Mouse (Mus musculus) kidney, adult 8-10 months (tissue): ENCODE results near the gene Bhlha15.

Experiments
- DNase-seq, 2 experiments: peaks; one replicate each; pipeline ENCODE4 v3.0.0; 2022

The Bhlha15 gene

DNA sequence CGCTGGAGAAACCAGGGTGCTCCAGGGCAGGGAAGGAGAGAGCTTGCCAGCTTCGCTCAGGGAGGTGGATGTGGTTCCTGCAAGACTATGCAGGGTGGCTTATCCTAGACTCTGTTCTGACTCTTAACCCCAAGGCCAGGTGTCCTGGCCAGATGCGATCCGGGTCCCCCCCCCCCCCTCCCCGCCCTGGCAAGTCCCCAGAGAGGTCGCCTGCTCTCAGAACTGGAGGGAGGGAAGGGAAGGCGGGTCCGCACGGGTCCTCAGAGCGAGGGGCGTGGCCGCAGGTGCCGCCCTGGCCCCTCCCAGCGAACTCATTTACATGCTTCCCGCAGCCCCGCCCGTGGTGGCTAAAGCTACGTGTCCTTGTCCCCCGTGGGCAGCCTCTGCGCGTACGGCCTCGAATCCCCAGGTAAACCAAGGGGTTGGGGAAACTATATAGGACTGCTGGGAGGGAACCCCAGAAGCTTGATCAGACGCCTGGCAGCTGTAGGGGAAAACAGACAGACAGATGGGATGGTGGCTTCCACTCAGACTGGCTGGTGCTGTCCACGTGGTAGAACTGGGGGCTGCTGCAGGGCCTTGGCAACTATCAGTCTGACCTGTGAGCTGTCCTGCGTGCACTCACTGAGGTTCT, at the start of gene Bhlha15:
Gene Bhlha15, plus strand, starts transcription at position 337 of the 634 bp plus-strand sequence.
- peak; percentile 67 to 72 for DNase-seq

DNA sequence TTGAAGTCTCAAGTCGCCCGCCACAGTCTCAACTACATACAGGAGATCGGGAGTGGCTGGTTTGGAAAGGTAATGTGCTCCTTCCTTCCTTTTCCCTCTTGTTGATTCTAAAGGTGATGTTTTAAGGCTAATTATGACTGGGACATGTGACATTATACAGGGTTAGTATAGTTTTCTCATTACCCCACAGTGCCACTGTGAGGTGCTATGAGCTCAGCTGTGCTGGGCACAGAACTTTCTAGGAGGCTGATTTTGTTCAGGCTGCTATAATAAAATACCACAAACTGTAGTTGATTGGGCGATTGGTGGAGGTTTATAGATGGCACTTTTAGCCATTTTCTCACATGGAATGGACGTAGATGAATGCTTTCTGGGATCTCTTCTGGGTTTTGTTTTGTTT, 46.6 kb upstream of the Bhlha15 start:
- DNase-seq = no peak

DNA sequence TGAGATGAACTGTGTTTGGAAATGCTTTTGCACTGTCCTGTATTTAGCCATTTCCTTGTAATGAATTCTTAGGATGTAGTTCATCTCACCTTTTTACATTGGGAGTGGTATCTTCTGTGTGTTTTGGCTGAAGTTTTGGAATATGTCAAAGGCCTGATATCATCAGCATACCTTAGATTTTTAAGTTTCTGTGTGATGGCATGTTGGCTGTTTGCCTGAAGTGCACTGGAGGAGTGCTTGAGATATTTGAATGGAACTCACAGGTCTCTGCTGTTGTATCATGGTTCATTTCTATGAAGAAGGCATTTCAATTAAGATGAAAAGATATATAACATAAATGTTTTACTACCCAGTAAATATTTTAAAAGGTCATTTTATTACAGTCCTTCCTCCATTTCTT, 43.2 kb upstream of the Bhlha15 start:
- no peak for DNase-seq

DNA sequence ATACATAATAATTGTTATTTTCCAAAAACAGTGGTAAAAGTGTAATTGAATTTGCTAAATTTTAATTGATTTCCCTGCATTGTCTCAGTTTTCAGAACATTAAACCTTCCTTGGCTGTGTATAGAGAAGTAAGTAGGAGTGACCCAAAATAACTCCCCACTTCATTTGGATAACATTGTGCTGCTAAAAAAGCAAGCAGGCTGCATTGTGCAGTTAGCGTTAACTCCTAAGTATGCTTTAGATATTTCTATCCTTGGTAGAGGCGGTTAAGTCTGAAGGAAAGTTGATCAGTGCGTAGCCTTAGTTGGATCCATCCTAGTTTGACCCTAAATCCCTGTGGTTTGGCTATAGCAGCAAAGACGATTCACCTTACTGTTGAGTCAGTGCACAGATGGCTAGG, 40.6 kb upstream of the Bhlha15 start:
- no peak for DNase-seq

DNA sequence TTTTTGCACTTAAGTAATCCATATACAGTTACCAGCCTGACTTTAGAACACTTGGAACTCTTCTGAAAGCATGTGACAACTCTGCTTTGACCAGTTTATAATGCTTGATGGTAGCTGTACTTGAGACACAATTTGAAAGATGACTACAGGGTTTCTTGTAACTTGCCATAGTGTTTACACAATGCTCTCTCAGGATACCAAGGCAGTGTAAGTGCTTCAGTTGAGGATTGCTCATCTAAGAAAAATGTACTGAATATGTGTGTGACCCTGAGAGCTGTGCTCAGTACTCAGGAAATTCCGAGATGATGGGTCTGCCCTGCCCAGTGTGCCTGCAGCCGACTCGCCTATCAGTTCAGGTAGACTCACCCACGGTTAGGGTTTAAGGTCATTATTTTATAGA, 38.8 kb upstream of the Bhlha15 start:
- no peak for DNase-seq

DNA sequence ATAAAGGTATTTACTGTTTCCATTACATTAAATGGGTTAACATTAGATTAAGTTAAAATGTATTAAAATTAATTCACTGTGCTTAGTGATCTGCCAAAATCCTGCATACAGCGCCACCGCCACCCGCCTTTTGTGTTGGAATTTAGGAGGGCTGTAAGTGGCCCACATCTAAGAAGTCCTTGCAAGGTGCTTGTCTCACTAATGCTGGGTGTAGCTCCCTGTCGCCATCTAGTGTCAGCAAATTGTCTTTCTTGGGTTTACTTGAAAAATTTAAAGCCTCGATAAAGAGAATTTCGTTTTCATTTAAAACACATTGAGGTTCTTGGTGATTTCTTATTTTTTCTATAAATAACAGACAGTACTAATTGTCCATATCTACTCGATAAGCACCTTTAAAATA, 35.6 kb upstream of the Bhlha15 start:
- DNase-seq = peak; percentile 57 to 73

DNA sequence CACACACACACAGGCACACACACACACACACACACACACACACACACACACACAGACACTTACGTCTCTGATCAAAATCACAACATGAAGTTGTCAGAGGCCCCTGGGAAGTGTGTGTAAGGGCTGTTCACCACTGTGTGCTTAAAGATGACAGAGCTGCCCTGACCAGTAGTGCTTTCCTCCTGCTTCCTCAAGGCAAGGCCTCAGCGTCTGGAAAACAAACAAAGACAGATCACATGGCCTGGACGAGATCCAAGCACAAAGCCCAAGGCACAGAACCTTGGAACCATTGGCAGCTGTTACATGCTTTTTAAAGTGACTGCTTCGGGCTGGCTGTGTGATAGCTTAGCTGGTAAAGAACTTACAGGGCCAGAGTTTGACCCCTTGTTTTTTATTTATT, 31.5 kb upstream of the Bhlha15 start:
- peak; percentile 93 for DNase-seq

DNA sequence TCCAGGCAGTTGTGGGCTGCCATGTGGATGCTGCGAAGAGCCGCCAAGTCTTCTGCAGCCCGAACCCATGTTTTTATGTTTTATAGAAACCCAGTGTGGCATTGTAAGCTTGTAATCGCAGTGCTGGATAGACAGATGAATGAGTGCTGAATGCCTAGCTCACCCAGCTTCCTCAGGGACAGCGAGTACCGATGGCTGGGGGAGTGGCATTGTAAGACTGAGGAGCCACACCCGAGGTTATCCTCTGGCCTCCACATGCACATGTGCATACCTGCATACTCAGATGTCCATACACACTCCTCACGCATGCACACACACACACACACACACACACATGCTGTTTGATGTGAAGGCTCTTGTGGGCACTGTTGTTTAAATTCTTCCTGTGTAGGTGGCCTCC, 30.9 kb upstream of the Bhlha15 start:
- no peak for DNase-seq

DNA sequence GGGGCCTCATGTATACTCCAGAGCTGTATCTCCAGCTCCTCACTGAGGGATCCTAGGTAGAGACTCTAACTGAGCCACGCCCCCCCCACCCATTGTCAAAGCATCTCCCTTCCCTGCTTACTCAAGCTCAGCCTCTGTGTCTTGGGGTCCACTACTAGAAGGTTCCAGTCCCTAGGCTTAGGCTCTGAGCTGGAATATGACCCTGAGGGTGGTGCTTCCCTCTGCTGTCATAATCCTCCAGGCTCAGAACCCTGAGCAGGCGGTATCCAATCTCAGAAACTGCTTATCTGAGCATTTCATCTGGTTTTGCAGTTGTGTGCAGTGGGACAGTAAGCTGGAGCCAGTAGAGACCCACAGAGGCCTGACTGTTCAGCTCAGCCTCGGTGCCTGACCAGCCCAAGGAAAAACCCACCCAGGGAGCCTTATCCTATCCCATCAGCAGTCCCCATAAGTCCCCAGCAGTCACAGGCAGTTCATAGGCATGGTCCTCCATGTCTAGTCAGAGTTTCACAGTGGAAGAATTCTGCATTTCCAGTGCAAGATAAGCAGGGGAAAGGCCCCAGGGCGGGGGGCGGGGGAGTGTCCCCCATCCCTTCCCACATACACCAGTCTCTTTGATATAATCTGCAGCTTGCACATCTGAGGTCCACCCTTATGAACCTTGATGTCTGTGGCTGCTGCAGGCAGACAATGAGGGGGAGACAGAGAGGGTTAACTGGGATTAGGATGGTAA, 27.8 kb upstream of the Bhlha15 start:
- DNase-seq = no peak

DNA sequence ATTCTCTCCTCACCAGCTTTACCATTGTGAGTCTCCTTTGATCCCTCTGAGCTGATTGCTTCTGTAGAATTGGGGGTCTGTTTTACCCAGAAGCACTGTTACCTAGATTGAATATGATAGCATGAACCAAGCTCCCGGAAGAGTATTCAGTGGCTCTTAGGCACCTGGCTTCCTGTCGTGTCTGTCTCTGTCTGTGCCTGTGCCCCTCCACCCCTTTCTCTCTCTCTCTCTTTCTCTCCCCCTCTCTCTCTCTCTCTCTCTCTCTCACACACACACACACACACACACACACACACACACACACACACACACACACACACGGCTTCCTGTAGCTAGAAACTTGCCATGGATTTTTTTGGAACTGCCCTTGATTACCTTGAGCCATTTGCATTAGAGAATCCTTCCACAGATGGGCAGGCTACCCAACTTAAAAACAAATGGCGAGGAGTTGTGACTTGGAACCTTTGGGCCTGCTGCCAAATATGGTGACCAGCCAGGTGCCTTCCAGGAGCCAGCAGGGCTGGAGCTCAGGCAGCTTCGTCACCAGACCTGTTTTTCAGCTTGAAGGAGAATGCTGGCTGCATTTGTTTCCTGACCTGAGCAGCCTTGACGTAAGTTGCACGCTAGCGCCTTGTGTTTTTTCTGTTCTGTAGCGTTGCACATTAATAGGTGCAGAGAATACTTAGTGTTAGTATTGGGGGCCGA, 27.1 kb upstream of the Bhlha15 start:
- peak; percentile 79 to 90 for DNase-seq

DNA sequence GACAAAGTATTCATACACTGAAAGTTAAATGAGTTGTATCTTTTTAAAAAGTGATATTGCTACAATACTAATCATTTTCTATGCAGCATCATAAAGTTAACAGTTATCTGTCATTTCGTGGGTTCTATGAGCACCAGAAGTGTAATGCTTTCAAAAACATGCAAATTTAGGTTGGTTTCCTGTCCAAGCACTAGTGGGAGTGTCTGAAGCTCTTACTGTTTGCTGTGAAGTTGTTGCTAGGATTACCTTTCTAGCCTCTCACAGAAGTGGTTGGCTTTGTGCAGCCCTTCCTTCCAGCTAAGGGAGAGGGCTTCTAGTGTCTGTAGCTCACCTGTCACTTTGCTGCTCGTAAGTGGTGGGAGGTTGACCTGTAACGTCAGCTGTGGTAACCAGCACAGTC, 24.3 kb upstream of the Bhlha15 start:
- DNase-seq = no peak

DNA sequence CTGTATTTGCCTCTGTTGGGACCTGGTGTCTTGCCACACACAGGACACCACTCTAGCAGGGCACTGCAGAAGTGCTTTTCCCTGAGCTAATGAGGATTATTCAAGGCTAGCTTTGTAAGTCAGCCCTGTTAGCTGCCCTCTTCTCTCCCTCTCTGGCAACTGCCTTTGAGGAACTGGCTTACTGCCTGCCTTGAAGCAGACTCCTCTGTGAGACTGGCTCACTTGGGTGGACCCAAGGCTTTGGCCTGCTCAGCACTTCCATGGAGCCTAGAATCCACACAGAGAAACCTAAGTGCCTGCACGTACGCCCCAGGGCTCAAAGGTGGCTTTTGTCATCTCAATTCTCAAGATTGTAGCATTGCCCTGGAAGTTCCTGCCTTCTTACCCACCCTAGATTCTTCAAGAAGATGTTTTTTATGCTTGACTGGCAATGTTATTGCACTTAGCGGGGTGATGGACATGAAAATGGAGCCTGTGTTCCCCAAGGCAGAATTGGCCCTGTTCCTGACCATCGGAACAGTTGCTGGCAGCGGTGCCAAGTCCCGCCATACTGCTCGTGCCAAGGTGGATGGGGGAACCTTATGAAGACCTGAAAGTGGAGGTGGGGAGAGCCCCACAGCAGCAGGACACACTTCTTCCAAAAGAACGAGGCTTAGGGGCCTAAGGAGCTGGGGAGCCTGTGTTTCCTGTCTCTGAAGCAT, 20.7 kb upstream of the Bhlha15 start:
- peak; percentile 43 to 44 for DNase-seq

DNA sequence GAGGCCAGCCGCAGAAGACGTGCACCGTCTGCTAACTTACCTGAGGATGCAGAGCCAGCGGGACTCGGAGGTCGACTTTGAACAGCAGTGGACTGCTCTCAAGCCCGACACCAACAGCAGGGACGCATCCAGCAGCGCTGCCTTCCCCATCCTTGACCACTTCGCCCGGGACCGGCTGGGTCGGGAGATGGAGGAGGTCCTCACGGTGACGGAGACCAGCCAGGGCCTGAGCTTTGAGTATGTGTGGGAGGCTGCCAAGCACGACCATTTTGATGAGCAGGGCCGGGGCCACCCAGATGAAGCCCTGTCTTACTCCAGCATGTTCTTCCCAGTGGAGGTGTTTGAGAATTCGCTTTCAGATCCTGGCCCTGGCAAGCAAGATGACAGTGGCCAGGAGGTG, 16.4 kb upstream of the Bhlha15 start:
- no peak for DNase-seq

DNA sequence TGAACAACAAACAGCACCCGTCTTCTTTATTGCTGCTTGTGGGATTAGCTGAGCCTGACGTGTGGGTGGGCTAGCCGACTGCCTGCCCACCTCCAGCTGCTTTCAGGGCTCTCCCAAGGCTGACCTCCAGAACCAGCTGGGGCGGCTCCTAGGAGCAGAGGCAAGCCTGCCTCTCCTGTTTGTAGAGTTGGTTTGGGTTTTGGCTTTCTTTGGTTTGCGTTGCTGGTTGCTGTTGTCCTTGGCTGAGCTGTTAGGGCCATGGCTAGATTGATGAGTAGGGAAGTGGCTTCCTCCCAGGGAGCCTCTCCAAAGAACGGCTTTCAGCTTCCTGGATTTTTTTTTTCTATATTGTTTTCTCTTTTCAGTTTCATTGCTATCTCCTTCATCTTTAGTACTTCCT, 11.9 kb upstream of the Bhlha15 start:
- no peak for DNase-seq

DNA sequence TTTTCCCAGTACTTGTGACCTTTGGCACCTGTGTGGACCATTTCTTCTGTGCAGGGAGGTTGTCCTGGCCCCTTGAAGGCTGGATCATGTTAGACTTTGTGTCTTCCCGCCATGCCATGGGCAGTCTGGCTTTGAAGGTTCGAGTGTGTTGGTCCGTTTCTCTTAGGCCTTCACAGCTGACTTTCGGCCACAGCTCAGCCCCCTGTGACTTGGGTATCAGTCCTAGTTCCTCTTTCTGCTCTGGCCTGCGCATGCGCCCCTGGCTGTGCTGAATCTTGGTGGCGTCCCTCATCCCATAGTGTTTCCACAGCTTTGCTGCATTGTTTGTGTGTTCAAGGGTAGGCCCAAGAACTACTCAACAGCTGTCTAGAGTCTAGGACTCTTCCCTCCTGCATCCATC, 8.8 kb upstream of the Bhlha15 start:
- no peak for DNase-seq

DNA sequence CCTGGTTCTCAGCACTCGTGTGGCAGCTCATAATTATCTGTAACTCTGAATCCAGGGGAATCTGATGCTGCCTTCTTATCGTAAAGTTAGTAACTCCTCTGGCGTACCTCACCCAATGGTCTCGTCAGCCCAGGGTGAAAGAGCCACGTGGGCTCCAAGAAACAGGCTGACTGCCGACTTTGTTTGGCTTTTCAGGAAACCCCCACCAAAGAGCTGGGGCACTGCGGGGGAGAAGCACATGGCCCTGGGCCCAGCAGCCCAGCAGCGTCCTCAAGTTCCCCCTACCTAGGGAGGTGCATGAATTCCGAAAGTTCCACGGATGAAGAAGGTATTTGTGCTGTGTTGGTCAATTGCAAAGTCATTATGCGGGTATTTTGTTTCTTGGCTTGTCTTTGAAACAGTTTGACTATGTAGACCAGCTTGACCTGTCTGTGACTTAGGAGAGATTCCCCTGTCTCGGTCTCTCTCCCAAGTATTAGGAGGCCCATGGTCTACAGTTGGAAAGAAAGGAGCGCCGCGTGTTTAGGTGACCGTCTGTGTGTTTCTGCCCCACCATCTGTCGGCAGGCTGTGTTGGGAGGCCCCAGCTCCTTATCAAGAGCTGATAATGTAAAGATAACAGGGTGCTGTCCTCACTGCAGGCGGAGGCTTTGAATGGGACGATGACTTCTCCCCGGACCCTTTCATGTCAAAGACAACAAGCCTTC, 7.4 kb upstream of the Bhlha15 start:
- no peak for DNase-seq

DNA sequence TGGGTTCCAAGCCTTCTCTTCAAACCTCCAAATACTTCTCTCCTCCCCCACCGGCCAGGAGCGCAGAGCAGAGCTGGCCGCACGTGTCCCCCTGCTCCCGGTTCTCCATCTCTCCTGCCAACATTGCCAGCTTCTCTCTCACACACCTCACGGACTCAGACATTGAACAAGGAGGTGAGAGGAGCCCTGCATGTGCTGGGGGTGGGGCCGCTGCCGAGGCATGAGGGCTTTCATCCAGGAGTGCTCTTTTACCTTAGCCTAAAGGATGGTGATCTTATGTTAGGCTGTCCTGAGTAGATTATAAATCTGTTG, 6.9 kb upstream of the Bhlha15 start:
- DNase-seq = no peak

DNA sequence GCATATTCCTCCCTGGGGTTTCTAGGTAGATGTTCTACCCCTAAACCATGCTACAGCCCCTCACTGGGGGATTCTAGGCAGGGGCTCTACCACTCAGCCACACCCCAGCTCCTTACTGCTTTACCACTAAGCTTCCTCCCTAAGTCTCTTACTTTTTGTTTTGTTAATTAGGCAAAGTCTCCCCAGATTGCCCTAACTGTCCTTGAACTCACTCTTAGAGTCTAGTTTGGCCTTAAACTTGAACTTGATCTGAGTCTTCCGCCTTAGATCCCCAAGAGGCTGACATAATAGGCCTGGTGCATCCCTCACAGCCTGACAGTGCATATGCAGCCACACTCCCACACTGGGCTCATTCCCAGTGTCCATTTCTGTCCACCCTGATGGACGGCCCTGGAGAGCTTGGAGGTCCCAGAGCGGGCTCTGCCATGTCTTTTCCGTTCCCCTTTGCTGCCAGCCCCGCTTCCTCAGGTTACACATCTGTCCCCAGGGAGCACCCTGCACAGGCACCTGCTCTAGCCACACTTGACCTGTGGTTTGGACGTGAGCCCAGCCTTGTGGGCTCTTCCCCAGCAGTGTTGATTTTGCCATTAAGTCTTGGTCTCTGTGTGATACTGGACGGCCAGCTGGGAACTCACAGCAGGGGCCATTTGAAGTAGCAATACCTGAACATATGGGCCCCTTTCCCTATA, 6.3 kb upstream of the Bhlha15 start:
- no peak for DNase-seq

DNA sequence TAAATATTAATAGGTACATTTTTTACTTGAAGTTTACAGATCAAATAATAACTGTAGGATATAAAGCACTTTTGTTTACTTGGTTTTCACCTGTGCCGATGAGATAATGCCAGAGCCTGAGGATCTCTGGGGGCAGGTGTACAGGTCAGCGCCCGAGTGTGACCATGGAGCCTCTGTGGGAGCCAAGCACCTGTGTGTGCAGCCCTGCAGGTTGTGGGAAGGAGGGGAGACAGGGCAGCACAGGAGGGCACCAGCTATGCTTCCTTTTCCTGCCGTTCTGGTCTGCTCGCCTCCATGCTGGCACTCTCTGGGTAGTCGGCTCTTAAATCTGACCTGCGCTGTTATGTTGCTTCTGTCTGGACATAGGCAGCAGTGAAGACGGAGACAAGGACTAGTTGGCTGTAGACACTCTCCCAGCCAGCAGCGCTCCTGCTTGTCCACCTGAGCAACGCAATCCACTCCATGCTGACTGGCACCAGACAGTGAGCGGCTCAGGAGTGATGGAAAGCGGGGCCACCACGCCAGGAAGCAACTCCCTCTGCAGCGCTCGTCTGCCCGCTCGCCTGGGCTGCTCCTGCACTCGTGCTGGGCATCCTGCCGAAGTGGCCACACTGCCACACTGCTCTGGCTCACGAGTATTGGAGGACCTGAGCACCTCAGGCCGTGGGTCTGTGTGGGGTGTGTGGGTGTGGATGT, 5.6 kb upstream of the Bhlha15 start:
- DNase-seq = no peak

DNA sequence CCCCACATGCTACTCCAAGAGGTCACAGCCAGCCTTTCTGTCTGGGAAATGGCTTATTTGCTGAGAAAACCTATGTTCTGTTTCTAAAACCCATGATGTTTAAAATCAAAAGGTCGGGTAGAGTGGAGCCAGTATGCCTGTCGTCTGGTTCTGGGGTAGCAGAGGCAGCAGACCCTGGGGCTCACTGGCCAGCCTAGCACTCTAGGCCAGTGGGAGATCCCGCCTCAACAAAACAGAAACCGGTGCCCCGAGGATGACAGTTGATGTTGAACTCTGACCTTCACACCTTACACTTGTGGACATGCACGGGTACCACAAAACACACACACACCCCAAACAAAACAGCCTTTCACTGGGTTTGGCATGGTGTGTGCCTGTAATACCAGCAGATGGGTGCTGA, 1.7 kb upstream of the Bhlha15 start:
- no peak for DNase-seq

DNA sequence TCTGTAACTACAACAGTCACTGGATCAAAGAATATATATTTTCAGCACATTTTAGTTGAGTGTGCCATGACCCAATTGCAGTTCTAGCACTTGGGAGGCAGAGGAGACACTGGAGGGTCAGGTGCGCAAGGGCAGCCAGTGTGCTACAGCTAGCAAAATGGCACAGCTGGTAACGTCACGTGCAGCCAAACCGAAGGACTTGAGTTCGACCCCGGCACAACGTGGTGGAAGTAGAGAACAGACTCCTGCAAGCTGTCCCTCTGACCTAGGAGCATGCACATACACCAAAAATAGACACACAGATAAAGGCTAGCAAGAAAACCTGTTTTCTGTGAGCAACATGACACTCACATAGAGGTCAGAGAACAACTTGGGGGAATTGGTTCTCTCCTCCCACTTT, 759 bp upstream of the Bhlha15 start:
- DNase-seq = no peak

DNA sequence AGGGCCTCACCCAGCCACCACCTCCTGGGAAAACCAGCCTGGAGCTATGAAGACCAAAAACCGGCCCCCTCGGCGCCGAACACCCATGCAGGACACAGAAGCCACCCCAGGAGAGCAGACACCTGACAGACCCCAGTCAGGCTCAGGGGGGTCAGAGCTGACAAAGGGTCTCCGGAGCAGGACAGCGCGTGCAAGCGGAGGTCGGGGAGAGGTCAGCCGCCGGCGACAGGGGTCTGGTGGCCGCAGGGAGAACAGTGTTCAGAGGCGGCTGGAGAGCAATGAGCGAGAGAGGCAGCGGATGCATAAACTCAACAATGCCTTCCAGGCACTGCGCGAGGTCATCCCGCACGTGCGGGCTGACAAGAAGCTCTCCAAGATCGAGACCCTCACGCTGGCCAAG, 940 bp downstream of the Bhlha15 start:
- DNase-seq = no peak
